Mouse (Mus musculus): ENCODE data around the gene Gsg1l. TPM values are rescaled to one million over a fixed set of nuclear protein-coding genes. Genes with fewer than 3 reads are reported as not detected.

Gene Gsg1l
- polyA plus RNA-seq, 1 experiment from 2014 or later, result 12.0 TPM

GRCm38 (mm10) chr7:125868570-125868969 is 213.6 kb downstream of the Gsg1l start:
- Histone ChIP-seq H3K4me2 (no peak overlapping the region), H3K9me3 (replicated peaks) (no peaks in the 10 kb centered on the region), H3K27me3 (replicated peaks) (no peaks in the 10 kb centered on the region), H3K4me3 (no peak overlapping the region), H3K27ac (ENCODE audit: poor library complexity, severe bottlenecking) (no peak overlapping the region), H3K4me1 (replicated peaks) (peaks cover 30% of the 10 kb centered on the region), H3K36me3 (peaks cover 17% of the 10 kb centered on the region), H3K9ac (no peak overlapping the region)
- ATAC-seq (ENCODE audit: insufficient number of reproducible peaks, low FRiP score), result no peak
- WGBS, result 79% methylated on average over 3 of the region's 3 CpGs

GRCm38 (mm10) chr7:125865234-125865633 is 217.0 kb downstream of the Gsg1l start:
- Histone ChIP-seq H3K4me2 (no peak overlapping the region), H3K27ac (ENCODE audit: poor library complexity, severe bottlenecking) (no peak overlapping the region), H3K36me3 (peaks cover 19% of the 10 kb centered on the region), H3K27me3 (replicated peaks) (no peaks in the 10 kb centered on the region), H3K9me3 (replicated peaks) (no peaks in the 10 kb centered on the region), H3K4me3 (no peak overlapping the region), H3K9ac (0 out of 2 replicates have a peak overlapping the region, but pooled peaks have one; percentile 5), H3K4me1 (replicated peaks) (peaks cover 30% of the 10 kb centered on the region)
- WGBS, result 68% methylated on average over 11 of the region's 11 CpGs
- no peak for ATAC-seq (ENCODE audit: insufficient number of reproducible peaks, low FRiP score)

DNA sequence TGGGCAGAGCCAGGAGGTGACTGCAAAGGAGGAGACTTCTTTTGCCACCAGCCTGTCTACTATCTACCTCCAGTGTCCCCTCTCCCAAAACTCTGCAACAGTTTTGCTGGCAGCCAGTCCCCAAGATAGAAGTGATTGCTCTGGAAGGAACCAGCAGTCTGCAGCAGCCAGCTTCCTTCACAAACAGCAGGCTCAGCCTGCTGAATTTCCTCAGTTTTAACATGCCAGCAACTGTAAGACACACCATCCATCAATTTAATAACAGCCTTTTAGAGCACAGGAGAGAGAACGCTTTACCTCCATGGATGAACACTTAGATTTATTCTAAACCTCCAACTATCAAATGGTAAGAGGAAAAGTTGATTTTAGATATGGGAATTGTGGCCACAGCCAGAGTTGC is 218.2 kb downstream of the Gsg1l start:
- ATAC-seq (ENCODE audit: insufficient number of reproducible peaks, low FRiP score), result no peak

DNA sequence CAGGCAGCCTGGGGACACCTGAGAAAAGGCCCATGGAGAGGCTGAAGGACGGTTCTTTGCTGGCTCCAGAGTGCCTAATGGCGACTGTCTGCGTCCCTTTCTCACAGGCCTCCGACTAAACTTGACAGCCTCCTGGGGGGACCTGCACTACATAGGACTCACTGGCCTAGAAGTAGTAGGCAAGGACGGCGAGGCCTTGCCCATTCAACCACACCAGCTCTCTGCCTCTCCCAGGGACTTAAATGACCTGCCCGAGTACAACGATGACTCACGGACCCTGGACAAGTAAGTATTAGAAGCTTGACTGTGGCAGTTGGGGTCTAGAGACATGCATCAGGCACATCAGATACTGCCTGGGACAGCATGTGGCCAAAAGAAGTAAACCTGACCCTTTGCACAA is 221.8 kb downstream of the Gsg1l start:
- Histone ChIP-seq H3K4me1 (replicated peaks) (peaks cover 52% of the 10 kb centered on the region), H3K27ac (ENCODE audit: poor library complexity, severe bottlenecking) (peak overlapping the region; percentile 69), H3K4me2 (no peak overlapping the region), H3K27me3 (replicated peaks) (no peaks in the 10 kb centered on the region), H3K36me3 (peaks cover 10% of the 10 kb centered on the region), H3K9ac (0 out of 2 replicates have a peak overlapping the region, but pooled peaks have one; percentile 13), H3K9me3 (replicated peaks) (no peaks in the 10 kb centered on the region), H3K4me3 (no peak overlapping the region)
- 77% methylated on average over 9 of the region's 9 CpGs for WGBS
- no peak for ATAC-seq (ENCODE audit: insufficient number of reproducible peaks, low FRiP score)

More for the DNA sequence above, 218.2 kb downstream of the Gsg1l start:
- H3K9ac ChIP-seq, result no peak overlapping the region
- no peak overlapping the region for H3K4me3 ChIP-seq
- H3K9me3 ChIP-seq (replicated peaks), result no peaks in the 10 kb centered on the region
- no peak overlapping the region for H3K27ac ChIP-seq (ENCODE audit: poor library complexity, severe bottlenecking)
- 78% methylated on average over 1 of the region's 1 CpGs for WGBS
- no peak overlapping the region for H3K4me2 ChIP-seq
- H3K36me3 ChIP-seq, result peaks cover 19% of the 10 kb centered on the region
- no peaks in the 10 kb centered on the region for H3K27me3 ChIP-seq (replicated peaks)
- peaks cover 38% of the 10 kb centered on the region for H3K4me1 ChIP-seq (replicated peaks)

GRCm38 (mm10) chr7:125859564-125859963 is 222.6 kb downstream of the Gsg1l start:
- ATAC-seq (ENCODE audit: insufficient number of reproducible peaks, low FRiP score), result peak; percentile 44; the same call in 1 of the 2 replicates
- H3K27ac ChIP-seq (ENCODE audit: poor library complexity, severe bottlenecking), result peak overlapping the region; percentile 69; the same call in 1 of the 2 replicates
- H3K4me1 ChIP-seq (replicated peaks), result peaks cover 56% of the 10 kb centered on the region
- H3K9ac ChIP-seq, result no peak overlapping the region
- H3K9me3 ChIP-seq (replicated peaks), result no peaks in the 10 kb centered on the region
- H3K4me3 ChIP-seq, result no peak overlapping the region
- H3K4me2 ChIP-seq, result no peak overlapping the region
- 0 out of 2 replicates have a peak, but pooled peaks cover 5% of the 10 kb centered on the region for H3K36me3 ChIP-seq
- no peaks in the 10 kb centered on the region for H3K27me3 ChIP-seq (replicated peaks)
- WGBS, result 37% methylated on average over 3 of the region's 3 CpGs

DNA sequence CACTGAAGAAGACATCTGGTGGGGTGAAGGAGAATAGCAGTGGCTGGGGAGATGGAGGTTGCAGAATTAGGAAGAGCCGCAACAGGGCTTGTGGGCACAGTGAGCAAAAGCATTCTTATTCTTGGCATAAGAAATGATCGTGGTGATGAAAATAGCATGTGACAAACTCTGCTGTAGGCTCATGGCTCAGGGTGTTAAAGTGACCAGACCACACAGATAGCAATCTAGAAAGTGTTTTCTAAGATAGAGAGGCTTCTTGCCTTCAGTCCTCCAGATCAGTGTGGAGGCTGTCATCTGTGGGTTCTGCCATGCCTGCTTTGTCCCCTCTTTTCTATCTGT is 234.7 kb downstream of the Gsg1l start:
- Histone ChIP-seq H3K36me3 (peaks cover 39% of the 10 kb centered on the region), H3K4me1 (replicated peaks) (peaks cover 36% of the 10 kb centered on the region), H3K4me3 (no peak overlapping the region), H3K27ac (ENCODE audit: poor library complexity, severe bottlenecking) (no peak overlapping the region), H3K4me2 (no peak overlapping the region), H3K27me3 (replicated peaks) (no peaks in the 10 kb centered on the region), H3K9ac (no peak overlapping the region), H3K9me3 (replicated peaks) (no peaks in the 10 kb centered on the region)
- no peak for ATAC-seq (ENCODE audit: insufficient number of reproducible peaks, low FRiP score)
- 77% methylated on average over 2 of the region's 2 CpGs for whole genome bisulfite sequencing

DNA sequence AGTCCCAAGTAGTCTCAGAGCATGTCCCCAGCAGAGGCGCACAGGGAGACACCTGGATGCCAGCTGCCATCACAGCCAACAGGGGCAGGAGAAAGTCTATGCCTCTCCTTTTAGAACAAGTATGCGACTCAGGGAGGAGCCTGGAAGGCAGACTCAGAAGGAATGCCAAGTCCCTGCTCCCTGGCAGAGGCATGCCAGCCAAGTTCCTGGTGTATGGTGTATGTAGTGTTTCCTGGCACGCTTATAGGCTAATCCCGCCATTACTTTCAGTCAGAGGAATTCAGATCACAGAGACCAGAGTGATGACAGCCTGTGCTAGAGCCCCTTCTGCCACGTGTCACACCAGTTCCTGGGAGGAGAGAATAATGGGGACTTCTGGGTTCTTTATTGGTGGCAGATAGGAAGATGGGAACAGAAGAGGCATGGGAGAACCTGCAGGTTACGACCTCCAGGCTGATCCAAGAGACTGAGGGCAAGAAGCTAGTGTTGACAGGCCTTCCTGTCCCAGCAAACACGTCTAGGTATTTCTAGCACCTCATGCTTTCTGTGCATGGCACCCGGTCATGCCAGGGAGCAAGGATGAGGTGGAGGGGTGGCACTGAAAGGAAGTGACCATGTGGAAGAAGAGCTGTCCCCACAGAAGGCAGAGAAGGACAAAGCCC is 235.2 kb downstream of the Gsg1l start:
- Histone ChIP-seq H3K36me3 (peaks cover 41% of the 10 kb centered on the region), H3K27me3 (replicated peaks) (no peaks in the 10 kb centered on the region), H3K4me1 (replicated peaks) (peaks cover 34% of the 10 kb centered on the region), H3K4me3 (no peak overlapping the region), H3K9ac (no peak overlapping the region), H3K9me3 (replicated peaks) (no peaks in the 10 kb centered on the region), H3K4me2 (no peak overlapping the region), H3K27ac (ENCODE audit: poor library complexity, severe bottlenecking) (no peak overlapping the region)
- ATAC-seq (ENCODE audit: insufficient number of reproducible peaks, low FRiP score), result no peak
- WGBS, result 46% methylated on average over 8 of the region's 8 CpGs

GRCm38 (mm10) chr7:125845611-125846010 is 236.6 kb downstream of the Gsg1l start:
- Histone ChIP-seq H3K9ac (no peak overlapping the region), H3K4me3 (no peak overlapping the region), H3K4me1 (replicated peaks) (peaks cover 38% of the 10 kb centered on the region), H3K27ac (ENCODE audit: poor library complexity, severe bottlenecking) (no peak overlapping the region), H3K4me2 (no peak overlapping the region), H3K36me3 (peaks cover 30% of the 10 kb centered on the region), H3K9me3 (replicated peaks) (no peaks in the 10 kb centered on the region), H3K27me3 (replicated peaks) (no peaks in the 10 kb centered on the region)
- no peak for ATAC-seq (ENCODE audit: insufficient number of reproducible peaks, low FRiP score)
- WGBS, result 51% methylated on average over 1 of the region's 1 CpGs

GRCm38 (mm10) chr7:125838078-125838742 is 244.0 kb downstream of the Gsg1l start:
- no peak overlapping the region for H3K4me3 ChIP-seq
- peaks cover 48% of the 10 kb centered on the region for H3K4me1 ChIP-seq (replicated peaks)
- H3K27me3 ChIP-seq (replicated peaks), result no peaks in the 10 kb centered on the region
- peaks cover 16% of the 10 kb centered on the region for H3K36me3 ChIP-seq
- H3K4me2 ChIP-seq, result no peak overlapping the region
- H3K9me3 ChIP-seq (replicated peaks), result no peaks in the 10 kb centered on the region
- ATAC-seq (ENCODE audit: insufficient number of reproducible peaks, low FRiP score), result no peak
- peak overlapping the region; percentile 11; the same call in 1 of the 2 replicates for H3K9ac ChIP-seq
- peak overlapping the region; percentile 53 for H3K27ac ChIP-seq (ENCODE audit: poor library complexity, severe bottlenecking)
- 56% methylated on average over 5 of the region's 5 CpGs for WGBS

DNA sequence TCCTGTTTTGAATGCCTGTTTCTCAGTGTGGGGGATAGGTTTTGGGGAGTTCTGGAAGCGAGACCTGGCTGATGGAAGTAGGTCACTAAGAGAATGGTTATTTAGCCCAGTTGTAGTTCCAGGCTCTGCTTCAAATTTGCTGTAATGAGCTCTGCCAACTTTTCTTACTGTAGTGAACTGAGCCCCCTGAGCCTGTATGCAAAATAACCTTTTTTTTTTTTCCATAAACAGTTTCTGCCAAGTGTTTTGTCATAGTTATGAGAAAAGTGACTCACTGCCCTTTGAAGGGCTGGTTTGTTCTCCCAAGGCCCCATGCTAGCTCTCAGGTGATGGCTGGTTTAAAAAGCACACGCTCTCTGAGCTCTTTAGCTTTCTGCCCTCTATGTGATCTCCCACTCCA is 248.7 kb downstream of the Gsg1l start:
- Histone ChIP-seq H3K27ac (ENCODE audit: poor library complexity, severe bottlenecking) (peak overlapping the region; percentile 42; the same call in 1 of the 2 replicates), H3K4me2 (0 out of 2 replicates have a peak overlapping the region, but pooled peaks have one; percentile 1), H3K36me3 (peaks cover 10% of the 10 kb centered on the region; the same call in 1 of the 2 replicates), H3K27me3 (replicated peaks) (no peaks in the 10 kb centered on the region), H3K4me1 (replicated peaks) (peaks cover 68% of the 10 kb centered on the region), H3K4me3 (no peak overlapping the region), H3K9me3 (replicated peaks) (no peaks in the 10 kb centered on the region), H3K9ac (no peak overlapping the region)
- no peak for ATAC-seq (ENCODE audit: insufficient number of reproducible peaks, low FRiP score)
- 88% methylated on average over 2 of the region's 2 CpGs for WGBS

DNA sequence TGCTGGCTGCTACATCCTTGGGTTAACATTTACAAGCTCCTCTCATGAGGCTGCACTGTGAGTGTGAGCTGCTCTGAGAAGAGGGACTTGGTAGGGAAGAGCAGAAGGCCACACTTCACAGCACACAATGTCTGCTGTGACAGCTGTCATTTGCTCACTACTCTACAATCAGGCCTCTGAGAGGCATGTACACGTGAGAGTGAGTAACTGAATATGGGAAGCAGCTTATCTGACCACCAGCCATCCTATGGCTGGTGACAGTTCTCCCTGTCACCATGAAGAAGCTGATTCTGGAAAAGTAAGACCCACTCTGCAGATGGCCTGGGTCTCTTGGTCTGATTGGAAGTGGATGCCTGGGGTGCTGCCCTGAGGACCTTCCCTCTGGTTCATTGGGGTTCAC is 249.4 kb downstream of the Gsg1l start:
- no peak overlapping the region for H3K9ac ChIP-seq
- H3K27ac ChIP-seq (ENCODE audit: poor library complexity, severe bottlenecking), result peak overlapping the region; percentile 42
- ATAC-seq (ENCODE audit: insufficient number of reproducible peaks, low FRiP score), result no peak
- WGBS, result 27% methylated on average over 1 of the region's 1 CpGs
- H3K27me3 ChIP-seq (replicated peaks), result no peaks in the 10 kb centered on the region
- H3K4me1 ChIP-seq (replicated peaks), result peaks cover 68% of the 10 kb centered on the region
- no peak overlapping the region for H3K4me3 ChIP-seq
- H3K4me2 ChIP-seq, result no peak overlapping the region
- no peaks in the 10 kb centered on the region for H3K9me3 ChIP-seq (replicated peaks)
- peaks cover 10% of the 10 kb centered on the region; the same call in 1 of the 2 replicates for H3K36me3 ChIP-seq

All from heart, embryonic 12.5 days (tissue).